ENCODE assay signal across 10 mouse cellular contexts in the genomic region with DNA sequence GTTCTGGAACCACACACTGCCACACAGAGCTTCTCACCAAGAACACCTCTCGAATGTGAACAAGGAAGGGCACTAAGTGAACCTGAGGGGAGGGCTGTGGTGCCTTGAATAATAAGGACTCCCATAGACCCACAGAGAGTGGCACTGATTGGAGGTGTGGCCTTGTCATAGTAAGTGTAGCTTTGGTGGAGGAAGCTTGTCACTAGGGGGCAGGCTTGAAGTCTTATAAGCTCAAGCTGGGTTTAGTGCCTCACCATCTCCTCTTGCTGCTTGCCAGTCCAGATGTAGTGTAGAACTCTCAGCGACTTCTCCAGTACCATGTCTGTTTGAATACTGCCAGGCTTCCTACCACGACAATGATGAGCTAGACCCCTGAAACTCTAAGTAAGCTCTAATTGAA. TPM values are rescaled to one million over a fixed set of nuclear protein-coding genes. Genes with fewer than 3 reads are reported as not detected.
DNase-seq lines count a peak whose midpoint lies in the region; ATAC-seq and TF ChIP-seq lines count a peak whose summit lies in the region.
"Had no signal": no experiment of that assay in that cellular context is flagged by ENCODE, and none has a peak within 500 bp of the region (broad histone marks: within the 10 kb centered on the region; RNA-seq: fewer than 3 reads in every experiment).

No protein-coding gene starts in this region.

- H3K9ac ChIP-seq in intestine, postnatal 0 days (ENCODE audit: low read depth, low read length), result no peak overlapping the region
- H3K9ac ChIP-seq in intestine, embryonic 16.5 days (ENCODE audit: low read depth, low read length), result no peak overlapping the region
- no peak overlapping the region for H3K9ac ChIP-seq in ES-E14 (ENCODE audit: insufficient read depth, low read depth, low read length, poor library complexity, severe bottlenecking)
- H3K9ac ChIP-seq in midbrain, embryonic 16.5 days (ENCODE audit: low read depth, low read length), result no peak overlapping the region
- no peak overlapping the region for H3K9ac ChIP-seq in hindbrain, embryonic 13.5 days

- H3K36me3 ChIP-seq in intestine, postnatal 0 days (ENCODE audit: control insufficient read depth, insufficient read depth), result no peaks in the 10 kb centered on the region
- no peaks in the 10 kb centered on the region for H3K36me3 ChIP-seq in intestine, embryonic 16.5 days (ENCODE audit: control insufficient read depth, insufficient read depth, low read length)
- no peaks in the 10 kb centered on the region for H3K36me3 ChIP-seq in ES-E14 (ENCODE audit: control insufficient read depth, insufficient read depth, low read length, poor library complexity, severe bottlenecking)
- H3K36me3 ChIP-seq in midbrain, embryonic 16.5 days (ENCODE audit: control insufficient read depth, insufficient read depth, low read length), result no peaks in the 10 kb centered on the region
- H3K36me3 ChIP-seq in hindbrain, embryonic 13.5 days, result no peaks in the 10 kb centered on the region

- H3K4me3 ChIP-seq in intestine, postnatal 0 days (ENCODE audit: low read depth, low read length), result no peak overlapping the region
- no peak overlapping the region for H3K4me3 ChIP-seq in intestine, embryonic 16.5 days (ENCODE audit: low read length)
- H3K4me3 ChIP-seq in ES-E14 (ENCODE audit: insufficient read depth in 1 of 2, low read depth in 1 of 2, low read length in 2 of 2, poor library complexity in 1 of 2, severe bottlenecking in 1 of 2), result no peak overlapping the region
- no peak overlapping the region for H3K4me3 ChIP-seq in midbrain, embryonic 16.5 days (ENCODE audit: low read depth, low read length)
- no peak overlapping the region for H3K4me3 ChIP-seq in hindbrain, embryonic 13.5 days
- H3K4me3 ChIP-seq: megakaryocyte, embryonic 14.5 days had no signal

- H3K27ac ChIP-seq in intestine, postnatal 0 days (ENCODE audit: low read depth, low read length), result no peak overlapping the region
- H3K27ac ChIP-seq in intestine, embryonic 16.5 days (ENCODE audit: low read length), result no peak overlapping the region
- no peak overlapping the region for H3K27ac ChIP-seq in ES-E14 (ENCODE audit: insufficient read depth, low read depth, low read length, poor library complexity, severe bottlenecking)
- H3K27ac ChIP-seq in midbrain, embryonic 16.5 days (ENCODE audit: low read length), result no peak overlapping the region
- H3K27ac ChIP-seq in hindbrain, embryonic 13.5 days, result no peak overlapping the region

- peak; percentile 22 for DNase-seq in ES-E14 (ENCODE audit: low read depth, low spot score)
- peak; percentile 45 for DNase-seq in adrenal gland, postnatal 25 days
- peak; percentile 27 to 38 for DNase-seq in layer of hippocampus, postnatal 10 days (ENCODE audit: low spot score in 2 of 2)
- DNase-seq in gastrocnemius, postnatal 36 days, result no peak

- H3K4me1 ChIP-seq in intestine, postnatal 0 days (replicated peaks; ENCODE audit: control insufficient read depth, insufficient read depth, low read length), result no peaks in the 10 kb centered on the region
- no peaks in the 10 kb centered on the region for H3K4me1 ChIP-seq in intestine, embryonic 16.5 days (ENCODE audit: control insufficient read depth, insufficient read depth, low read length)
- no peaks in the 10 kb centered on the region for H3K4me1 ChIP-seq in ES-E14 (ENCODE audit: control insufficient read depth in 2 of 2, insufficient read depth in 2 of 2, low read length in 2 of 2, poor library complexity in 1 of 2)
- H3K4me1 ChIP-seq in midbrain, embryonic 16.5 days (ENCODE audit: control insufficient read depth, insufficient read depth, low read length), result no peaks in the 10 kb centered on the region
- H3K4me1 ChIP-seq in hindbrain, embryonic 13.5 days (replicated peaks), result no peaks in the 10 kb centered on the region
- H3K4me1 ChIP-seq: megakaryocyte, embryonic 14.5 days had no signal

- no peak for ATAC-seq in intestine, postnatal 0 days
- no peak for ATAC-seq in intestine, embryonic 16.5 days
- no peak for ATAC-seq in midbrain, embryonic 16.5 days
- ATAC-seq in hindbrain, embryonic 13.5 days (ENCODE audit: low FRiP score), result no peak

- intact Hi-C loops in gastrocnemius, postnatal 36 days (cut with DNase I), result no loop called here

- no peaks in the 10 kb centered on the region for H3K9me3 ChIP-seq in intestine, postnatal 0 days (ENCODE audit: control insufficient read depth)
- H3K9me3 ChIP-seq in intestine, embryonic 16.5 days (ENCODE audit: control insufficient read depth, low read length), result no peaks in the 10 kb centered on the region
- no peaks in the 10 kb centered on the region for H3K9me3 ChIP-seq in ES-E14 (ENCODE audit: control insufficient read depth, insufficient read depth, low read depth, low read length)
- H3K9me3 ChIP-seq in midbrain, embryonic 16.5 days (replicated peaks; ENCODE audit: control insufficient read depth, low read length, poor library complexity, severe bottlenecking), result no peaks in the 10 kb centered on the region
- no peaks in the 10 kb centered on the region for H3K9me3 ChIP-seq in hindbrain, embryonic 13.5 days

- WGBS in intestine, postnatal 0 days, result 53% methylated on average over 3 of the region's 3 CpGs
- 73% methylated on average over 3 of the region's 3 CpGs for WGBS in intestine, embryonic 16.5 days
- 73% methylated on average over 3 of the region's 3 CpGs for WGBS in midbrain, embryonic 16.5 days
- whole genome bisulfite sequencing in hindbrain, embryonic 13.5 days, result 68% methylated on average over 3 of the region's 3 CpGs

- H3K27me3 ChIP-seq in intestine, postnatal 0 days (replicated peaks; ENCODE audit: control insufficient read depth, insufficient read depth, low read length), result no peaks in the 10 kb centered on the region
- no peaks in the 10 kb centered on the region for H3K27me3 ChIP-seq in intestine, embryonic 16.5 days (replicated peaks; ENCODE audit: control insufficient read depth, insufficient read depth, low read length)
- no peaks in the 10 kb centered on the region for H3K27me3 ChIP-seq in midbrain, embryonic 16.5 days (ENCODE audit: control insufficient read depth, insufficient read depth, low read depth, low read length)
- no peaks in the 10 kb centered on the region for H3K27me3 ChIP-seq in hindbrain, embryonic 13.5 days
- H3K27me3 ChIP-seq: megakaryocyte, embryonic 14.5 days had no signal

- in situ Hi-C loops in ES-E14 (cut with MboI; ENCODE audit: low sequenced_read_pairs in 2 of 2, unreplicated experiment in 2 of 2), result no loop called here

- no peak overlapping the region for H3K4me2 ChIP-seq in intestine, postnatal 0 days (replicated peaks; ENCODE audit: low read depth)
- H3K4me2 ChIP-seq in intestine, embryonic 16.5 days (ENCODE audit: low read depth, low read length), result no peak overlapping the region
- H3K4me2 ChIP-seq in midbrain, embryonic 16.5 days (ENCODE audit: low read length), result no peak overlapping the region
- no peak overlapping the region for H3K4me2 ChIP-seq in hindbrain, embryonic 13.5 days

- peak; percentile 56 for TF ChIP-seq CTCF in intestine, postnatal 0 days (IDR thresholded peaks at IDR 0.05; ENCODE audit: low read depth)

TF ChIP-seq in ES-E14, 5 proteins besides CTCF, POLR2A, EP300 and RAD21:
- TF ChIP-seq ZC3H11A (IDR thresholded peaks at IDR 0.05; ENCODE audit: borderline replicate concordance, low read depth, low read length) (no peak), HCFC1 (IDR thresholded peaks at IDR 0.05; ENCODE audit: borderline replicate concordance, insufficient read depth, low read length) (no peak)

RNA-seq across cellular contexts. Expression of gene Tpo, which starts 9.7 kb away (rescaled TPM):
- not detected in 2 replicates for polyA plus RNA-seq in intestine, postnatal 0 days (2015; fragmentation: Nextera tagmentation; extraction: Ambion mirVana)
- not detected in 2 replicates for polyA plus RNA-seq in intestine, embryonic 16.5 days (2015; fragmentation: Nextera tagmentation; extraction: Ambion mirVana)
- 0.26 and 0.31 TPM in 2 replicates for total RNA-seq in ES-E14 (2012; rRNA removed)
- not detected in 2 replicates for total RNA-seq in adrenal gland, postnatal 25 days (2021)
- total RNA-seq in layer of hippocampus, postnatal 10 days (2021), result under 1 TPM; 0.22 to 0.59 TPM
- not detected for total RNA-seq in gastrocnemius, postnatal 36 days (2021)
- polyA plus RNA-seq in midbrain, embryonic 16.5 days (2015; fragmentation: Nextera tagmentation; extraction: Ambion mirVana), result 0.21 and 0.24 TPM in 2 replicates
- 0.21 TPM in 1 of 2 replicates, not detected in the other for polyA plus RNA-seq in hindbrain, embryonic 13.5 days (2015; fragmentation: Nextera tagmentation; extraction: Ambion mirVana)
- total RNA-seq: adrenal gland, postnatal 4 days had no signal

Comparison
In these comparisons a context has a peak if more than half of its experiments do, and no peak if none do; other contexts are left out.
1. DNase-seq: peak in ES-E14 (single experiment), adrenal gland, postnatal 25 days (single experiment) and layer of hippocampus, postnatal 10 days (2 of 2); none in gastrocnemius, postnatal 36 days (0 of 2).